Mouse (Mus musculus): ENCODE measurements around the gene Mcoln2.

Gene Mcoln2

DNA sequence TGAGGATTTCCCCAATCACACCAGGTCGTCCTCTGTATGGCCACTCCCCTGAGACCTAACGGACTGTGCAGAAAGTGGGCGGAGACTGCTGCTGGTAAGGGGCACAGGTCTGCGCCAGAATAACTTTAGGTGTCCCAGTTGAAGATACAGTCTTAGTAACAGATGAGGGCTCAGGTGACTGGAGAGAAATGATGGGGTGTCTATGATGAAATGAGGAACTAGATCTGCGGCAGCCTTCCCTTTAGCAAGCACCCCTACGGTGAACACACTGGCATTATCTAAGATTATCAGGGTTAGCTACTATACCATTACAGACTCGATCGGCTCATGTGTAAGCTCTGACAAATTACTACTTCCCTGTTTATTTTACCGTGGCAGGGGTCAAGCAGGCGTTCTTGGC is 84.9 kb downstream of the Mcoln2 start:
- no peak for DNase-seq

DNA sequence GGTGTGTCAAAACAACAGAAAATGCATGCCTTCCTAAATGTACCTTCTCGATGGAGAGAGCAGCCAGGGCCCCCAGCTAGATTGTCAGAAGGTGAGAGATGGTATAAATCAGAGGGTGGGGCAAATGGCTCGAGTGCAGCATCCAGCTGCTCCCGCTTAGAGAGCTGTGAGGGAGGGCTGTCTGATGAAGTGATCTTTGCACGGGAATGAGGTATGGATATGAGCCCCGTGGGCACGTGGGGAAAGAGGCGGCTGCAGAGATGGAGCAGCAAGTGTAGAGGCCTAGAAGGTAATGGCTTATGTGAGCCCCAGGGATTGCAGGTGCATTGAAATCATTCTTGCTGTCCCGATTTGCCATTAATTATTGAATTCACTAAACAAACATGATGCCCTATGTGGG is 86.6 kb downstream of the Mcoln2 start:
- no peak for DNase-seq

DNA sequence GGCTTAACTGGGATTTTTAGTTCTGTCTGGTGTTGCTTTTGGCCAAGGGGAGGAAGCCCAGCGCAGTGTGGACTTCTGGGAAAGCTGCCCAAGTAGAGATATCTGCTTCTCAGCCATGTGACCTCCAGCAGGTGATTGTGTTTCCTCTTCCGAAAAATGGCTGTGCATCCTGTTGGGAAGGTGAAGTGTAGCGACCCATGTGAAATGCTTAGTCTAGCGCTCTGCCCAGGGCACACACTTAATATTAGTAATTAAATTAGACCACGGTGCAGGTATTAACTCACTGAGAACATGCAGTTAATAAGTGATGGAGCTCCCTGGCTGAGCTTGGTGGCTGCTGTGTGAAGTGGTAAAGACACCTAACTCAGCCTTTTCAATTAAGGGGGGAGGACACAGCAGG is 88.0 kb downstream of the Mcoln2 start:
- DNase-seq, result no peak

DNA sequence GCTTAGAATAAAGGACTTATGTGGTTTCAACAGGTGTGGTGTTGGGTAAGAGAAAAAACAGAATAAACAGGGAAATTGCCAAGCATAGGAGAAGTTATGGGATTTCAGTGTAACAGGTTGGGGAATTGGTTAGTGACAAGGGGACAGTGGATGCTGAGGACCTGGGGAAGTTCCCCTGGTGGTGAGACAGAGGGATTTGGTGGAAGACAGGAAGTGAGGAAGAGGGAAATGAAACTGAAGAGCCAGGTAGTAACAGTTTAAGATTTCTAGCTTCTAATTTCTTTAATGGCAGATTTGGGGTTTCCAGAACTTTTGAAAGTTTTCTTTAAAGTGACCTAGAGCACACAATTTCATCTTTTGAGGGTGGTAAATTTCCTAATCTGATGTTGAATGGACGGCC is 95.0 kb downstream of the Mcoln2 start:
- no peak for DNase-seq
